Mouse (Mus musculus): Measurements from ENCODE around the gene Usp48.

- TF ChIP-seq CTCF (IDR thresholded peaks at IDR 0.05; ENCODE audit: extremely low read depth, insufficient read length, insufficient replicate concordance, low read depth, low read length) (no peak), POLR2A (IDR thresholded peaks at IDR 0.05; ENCODE audit: low read depth, low read length) (no peak)
These were observed 104.8 kb downstream of the Usp48 start for GRCm38 (mm10) chr4:137698076-137698985.

All from small intestine, adult 2 months (tissue).